Mouse (Mus musculus) hindbrain, postnatal 0 days (tissue): ENCODE measurements at regions not wholly inside any gene's neighbourhood (a gene's known extent, or its start where the extent isn't known, plus 50 kb on each side); places are given as distances from the start of the nearest gene placed in this dataset.
A peak's percentile ranks its signal among the peaks of the same experiment; 100 is the strongest.

Experiments
- ATAC-seq: fragments of 200-750 bp; cut with Nextera tagmentation; 2 replicates; pipeline ENCODE4 v1.8.0; 2017; ENCODE audit warnings: mild to moderate bottlenecking, moderate TSS enrichment, moderate library complexity
- DNase-seq: peaks from one replicate; pipeline ENCODE4 v3.0.0-alpha.2; 2015; ENCODE audit warnings: low spot score
- H3K27ac ChIP-seq: fragments of 300-500 bp; sonication (generic); 2 replicates; pipeline ENCODE4 v1.5.1; 2014; ENCODE audit warnings: mild to moderate bottlenecking
- H3K27me3 ChIP-seq: fragments of 300-500 bp; sonication (generic); 2 replicates; pipeline ENCODE4 v1.6.1; 2014; ENCODE audit warnings: low read length, mixed read lengths; ENCODE audit not compliant: insufficient read depth
- H3K36me3 ChIP-seq: fragments of 300-500 bp; sonication (generic); 2 replicates; pipeline ENCODE4 v1.6.1; 2014; ENCODE audit warnings: low read length, mixed read lengths; ENCODE audit not compliant: insufficient read depth
- H3K4me1 ChIP-seq: fragments of 300-500 bp; sonication (generic); 2 replicates; pipeline ENCODE4 v1.6.1; 2014; ENCODE audit warnings: antibody characterized with exemption, low read length, mixed read lengths; ENCODE audit not compliant: insufficient read depth
- H3K4me2 ChIP-seq: fragments of 300-500 bp; sonication (generic); 2 replicates; pipeline ENCODE4 v1.6.1; 2014; ENCODE audit warnings: low read depth, mild to moderate bottlenecking, low read length, moderate library complexity, mixed read lengths
- H3K4me3 ChIP-seq: fragments of 300-500 bp; sonication (generic); 2 replicates; pipeline ENCODE4 v1.5.1; 2014; ENCODE audit warnings: low read length
- H3K9ac ChIP-seq: fragments of 300-500 bp; sonication (generic); replicated peaks from 2 replicates; pipeline ENCODE4 v1.6.1; 2014; ENCODE audit warnings: mild to moderate bottlenecking, low read length, moderate library complexity, mixed read lengths
- H3K9me3 ChIP-seq: fragments of 300-500 bp; sonication (generic); 2 replicates; pipeline ENCODE4 v1.6.1; 2016; ENCODE audit warnings: low read length, mixed read lengths
- CTCF ChIP-seq: IDR thresholded peaks from 2 replicates; pipeline ENCODE4 v1.5.1; 2016; ENCODE audit warnings: antibody characterized with exemption, control low read depth, low read depth
- WGBS: fragments of 180-500 bp; shearing (Covaris S2); extraction: QIAGEN DNeasy Blood & Tissue Kit; methylation state at CpG from one replicate; pipeline ENCODE4 v1.1.7; 2014; 5-methylcytosine and 5-hydroxymethylcytosine counted together
- microRNA-seq, 2 experiments: library from miRNA; unstranded; fragments of <30 nt; microRNA quantifications; one replicate each; pipeline ENCODE4; 2016

- Histone ChIP-seq H3K27ac (no peak overlapping the region), H3K36me3 (no peaks in the 10 kb centered on the region), H3K4me2 (no peak overlapping the region), H3K9ac (no peak overlapping the region), H3K27me3 (no peaks in the 10 kb centered on the region), H3K4me3 (no peak overlapping the region), H3K4me1 (no peaks in the 10 kb centered on the region), H3K9me3 (no peaks in the 10 kb centered on the region)
- ATAC-seq (no peak), DNase-seq (peak; percentile 4)
- WGBS: 40% methylated on average over 5 of the region's 5 CpGs
- TF ChIP-seq CTCF: no peak
Measured at GRCm38 (mm10) chr14:105377770-105378169, 119.4 kb downstream of the Ndfip2 start.

GRCm38 (mm10) chr14:105377035-105377621 lies 118.8 kb downstream of the Ndfip2 start:
- DNase-seq (no peak), ATAC-seq (no peak)
- Histone ChIP-seq H3K27ac (no peak overlapping the region), H3K4me3 (no peak overlapping the region), H3K36me3 (no peaks in the 10 kb centered on the region), H3K9me3 (no peaks in the 10 kb centered on the region), H3K27me3 (no peaks in the 10 kb centered on the region), H3K4me1 (no peaks in the 10 kb centered on the region), H3K9ac (no peak overlapping the region), H3K4me2 (no peak overlapping the region)
- 73% methylated on average over 4 of the region's 4 CpGs for WGBS
- no peak for TF ChIP-seq CTCF

- Histone ChIP-seq H3K9ac (no peak overlapping the region), H3K4me2 (no peak overlapping the region), H3K9me3 (no peaks in the 10 kb centered on the region), H3K4me1 (no peaks in the 10 kb centered on the region), H3K27me3 (no peaks in the 10 kb centered on the region), H3K4me3 (no peak overlapping the region), H3K36me3 (no peaks in the 10 kb centered on the region), H3K27ac (no peak overlapping the region)
- DNase-seq (no peak), ATAC-seq (no peak)
- TF ChIP-seq CTCF: no peak
- WGBS: 80% methylated on average over 5 of the region's 5 CpGs
Measured at GRCm38 (mm10) chr14:105369637-105370435, 111.5 kb downstream of the Ndfip2 start.

- no peaks in the 10 kb centered on the region for H3K4me1 ChIP-seq
- H3K4me3 ChIP-seq: no peak overlapping the region
- 79% methylated on average over 6 of the region's 6 CpGs for WGBS
- DNase-seq (no peak), ATAC-seq (no peak)
- no peaks in the 10 kb centered on the region for H3K27me3 ChIP-seq
- no peaks in the 10 kb centered on the region for H3K9me3 ChIP-seq
- no peak overlapping the region for H3K27ac ChIP-seq
- no peaks in the 10 kb centered on the region for H3K36me3 ChIP-seq
- no peak overlapping the region for H3K9ac ChIP-seq
- no peak for TF ChIP-seq CTCF
- H3K4me2 ChIP-seq: no peak overlapping the region
Measured at GRCm38 (mm10) chr14:105360530-105360929, 102.2 kb downstream of the Ndfip2 start.

- no peak overlapping the region for H3K4me2 ChIP-seq
- WGBS: 82% methylated on average over 3 of the region's 3 CpGs
- DNase-seq (no peak), ATAC-seq (no peak)
- H3K27me3 ChIP-seq: no peaks in the 10 kb centered on the region
- no peaks in the 10 kb centered on the region for H3K36me3 ChIP-seq
- no peak overlapping the region for H3K9ac ChIP-seq
- no peaks in the 10 kb centered on the region for H3K4me1 ChIP-seq
- no peak overlapping the region for H3K4me3 ChIP-seq
- H3K27ac ChIP-seq: no peak overlapping the region
- TF ChIP-seq CTCF: no peak
- H3K9me3 ChIP-seq: no peaks in the 10 kb centered on the region
Measured at GRCm38 (mm10) chr14:105359829-105360228, 101.5 kb downstream of the Ndfip2 start.

Small RNA genes lying in the stretch of these regions (microRNA-seq; reads per million reads assigned to microRNA genes)
- gene Gm22406: 0 reads per million in 2 experiments
- gene Mir6390: 0 reads per million in 2 experiments
